Mouse (Mus musculus) myocyte (in vitro differentiated cells): ENCODE data around the gene Pcp2. TPM values are rescaled to one million over a fixed set of nuclear protein-coding genes. Genes with fewer than 3 reads are reported as not detected.

Experiments used
- H3K27me3 ChIP-seq: one replicate; pipeline ENCODE4 v1.6.1; 2011; ENCODE audit not compliant: control insufficient read depth, insufficient read depth, insufficient read length
- H3K36me3 ChIP-seq: one replicate; pipeline ENCODE4 v1.6.1; 2011; ENCODE audit not compliant: control insufficient read depth, insufficient read depth
- H3K4me2 ChIP-seq: one replicate; pipeline ENCODE4 v1.6.1; 2011; ENCODE audit warnings: low read depth, control low read depth
- H3K4me3 ChIP-seq: one replicate; pipeline ENCODE4 v1.5.1; 2011; ENCODE audit warnings: mild to moderate bottlenecking, control low read depth, moderate library complexity
- H3K79me2 ChIP-seq: one replicate; pipeline ENCODE4 v1.6.1; 2011; ENCODE audit not compliant: control insufficient read depth, insufficient read depth
- H3ac ChIP-seq: one replicate; pipeline ENCODE4 v1.6.1; 2011; ENCODE audit not compliant: control insufficient read depth, insufficient read length
- CEBPB ChIP-seq: IDR thresholded peaks from 2 replicates; pipeline ENCODE4 v1.6.1; 2011; ENCODE audit warnings: mild to moderate bottlenecking, moderate library complexity; ENCODE audit not compliant: poor library complexity, insufficient read depth, severe bottlenecking
- E2F4 ChIP-seq: IDR thresholded peaks from one replicate; pipeline ENCODE4 v1.6.1; 2011; ENCODE audit warnings: mild to moderate bottlenecking, control low read depth, moderate library complexity; ENCODE audit not compliant: insufficient read depth
- MAX ChIP-seq: IDR thresholded peaks from one replicate; pipeline ENCODE4 v1.6.1; 2011; ENCODE audit warnings: low read depth, mild to moderate bottlenecking, control low read depth
- MYOD1 ChIP-seq, 3 experiments: IDR thresholded peaks; one replicate each; pipeline ENCODE4 v1.6.1; 2011; ENCODE audit warnings: control low read depth in 2 of 3, low read depth in 2 of 3, mild to moderate bottlenecking in 2 of 3, moderate library complexity in 1 of 3; ENCODE audit not compliant: insufficient read length in 2 of 3, control insufficient read depth in 1 of 3
- MYOG ChIP-seq, 3 experiments: IDR thresholded peaks; one replicate each; pipeline ENCODE4 v1.6.1; 2011; ENCODE audit warnings: control low read depth in 2 of 3, low read depth in 2 of 3, mild to moderate bottlenecking in 2 of 3; ENCODE audit not compliant: insufficient read length in 2 of 3, control insufficient read depth in 1 of 3, insufficient read depth in 1 of 3
- POLR2A ChIP-seq: IDR thresholded peaks from one replicate; pipeline ENCODE4 v1.6.1; 2011; ENCODE audit warnings: low read depth, mild to moderate bottlenecking, control low read depth, moderate library complexity; ENCODE audit not compliant: insufficient read length
- POLR2AphosphoS2 ChIP-seq: IDR thresholded peaks from one replicate; pipeline ENCODE4 v1.6.1; 2011; ENCODE audit warnings: low read depth, control low read depth; ENCODE audit not compliant: insufficient read length
- REST ChIP-seq: IDR thresholded peaks from one replicate; pipeline ENCODE4 v1.6.1; 2011; ENCODE audit warnings: mild to moderate bottlenecking, control low read depth, moderate library complexity; ENCODE audit not compliant: insufficient read depth, insufficient read length
- SRF ChIP-seq: IDR thresholded peaks from one replicate; pipeline ENCODE4 v1.6.1; 2011; ENCODE audit warnings: low read depth; ENCODE audit not compliant: control insufficient read depth, insufficient read length
- TCF12 ChIP-seq: IDR thresholded peaks from one replicate; pipeline ENCODE4 v1.6.1; 2011; ENCODE audit warnings: mild to moderate bottlenecking, control low read depth; ENCODE audit not compliant: poor library complexity, insufficient read depth, severe bottlenecking
- TCF3 ChIP-seq: IDR thresholded peaks from one replicate; pipeline ENCODE4 v1.6.1; 2011; ENCODE audit warnings: low read depth, control low read depth; ENCODE audit not compliant: insufficient read length
- USF1 ChIP-seq: IDR thresholded peaks from one replicate; pipeline ENCODE4 v1.6.1; 2011; ENCODE audit warnings: low read depth, mild to moderate bottlenecking, control low read depth, moderate library complexity
- polyA plus RNA-seq: library from polyadenylated mRNA; unstranded; fragments of >200 nt; fragmentation: generic; extraction: Trizol; gene quantifications from one replicate; pipeline ENCODE4 v1.2.1, GENCODE M21; 2012; ENCODE audit warnings: missing spikeins

The Pcp2 gene
- polyA plus RNA-seq, 1 experiment: 0.62 TPM

DNA sequence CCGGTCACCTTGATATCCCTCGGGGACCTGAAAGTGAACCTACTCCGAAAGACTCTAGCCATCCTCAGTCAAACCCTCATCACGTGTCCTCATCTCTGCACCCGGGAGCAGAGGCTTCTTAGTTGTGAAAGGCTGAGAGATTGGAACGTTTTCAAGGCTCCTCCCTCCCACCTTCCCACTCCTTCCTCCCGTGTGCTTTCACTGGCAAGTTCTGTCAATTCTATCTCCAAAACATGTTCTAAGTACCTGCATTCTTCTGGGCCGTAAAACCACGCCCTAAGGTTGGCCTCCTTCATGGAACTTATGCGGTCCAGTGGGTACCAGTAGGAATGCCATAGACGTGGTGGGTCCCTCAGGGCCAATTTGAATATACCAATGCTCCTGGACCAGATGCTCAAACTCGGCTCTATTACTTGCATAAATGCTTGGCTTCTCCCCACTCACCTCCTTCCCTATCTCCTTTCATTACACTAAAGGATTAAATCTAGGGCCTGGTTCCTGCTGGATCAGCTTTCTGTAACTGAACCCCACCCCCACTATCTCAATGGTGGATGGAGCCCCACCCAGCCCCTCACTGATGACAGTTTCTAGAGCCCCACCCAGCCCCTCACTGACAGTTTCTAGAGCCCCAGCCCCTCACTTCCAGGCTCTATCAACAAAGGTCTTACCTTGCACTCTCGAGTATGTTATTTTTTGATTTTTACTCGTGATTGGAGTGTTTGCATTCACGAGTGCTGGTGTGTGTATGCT, 49.0 kb downstream of the Pcp2 start:
- H3K27me3 ChIP-seq: peaks cover 19% of the 10 kb centered on the region
- no peak overlapping the region for H3ac ChIP-seq
- H3K4me2 ChIP-seq: no peak overlapping the region
- H3K79me2 ChIP-seq: no peaks in the 10 kb centered on the region
- no peak overlapping the region for H3K4me3 ChIP-seq
- TF ChIP-seq POLR2AphosphoS2: no peak
- TF ChIP-seq SRF: no peak
- TF ChIP-seq USF1: no peak
- TF ChIP-seq TCF3: no peak
- no peak for TF ChIP-seq E2F4
- TF ChIP-seq MAX: no peak
- no peak for TF ChIP-seq POLR2A
- TF ChIP-seq MYOG (IDR thresholded peaks at IDR 0.05; ENCODE audit: control insufficient read depth in 1 of 3, insufficient read depth in 1 of 3, insufficient read length in 2 of 3, low read depth in 2 of 3): no peak
- no peak for TF ChIP-seq TCF12
- no peak for TF ChIP-seq CEBPB
- TF ChIP-seq REST: no peak
- no peak for TF ChIP-seq MYOD1 (IDR thresholded peaks at IDR 0.05; ENCODE audit: control insufficient read depth in 1 of 3, insufficient read length in 2 of 3, low read depth in 2 of 3)
- no peaks in the 10 kb centered on the region for H3K36me3 ChIP-seq

DNA sequence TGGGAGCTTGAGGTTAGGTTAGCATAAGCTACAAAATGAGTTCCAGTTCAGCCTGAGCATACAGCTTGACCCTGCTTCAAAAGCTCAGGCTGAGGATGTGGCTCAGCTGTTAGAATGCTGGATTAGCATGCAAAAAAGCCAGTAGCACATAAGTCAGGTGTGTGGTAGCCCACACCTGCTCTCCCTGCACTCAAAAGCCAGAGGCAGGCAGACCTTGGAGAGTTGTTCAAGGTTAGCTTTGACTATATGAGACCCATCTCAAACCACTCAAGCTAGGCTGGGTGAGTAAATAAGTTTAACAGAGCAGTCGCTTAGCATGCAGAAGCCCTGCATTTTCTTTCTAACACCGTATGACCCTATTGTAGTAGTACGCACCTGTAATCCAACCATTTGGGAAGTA, 50.8 kb downstream of the Pcp2 start:
- no peak overlapping the region for H3K4me2 ChIP-seq
- TF ChIP-seq TCF3: no peak
- no peak for TF ChIP-seq REST
- TF ChIP-seq MYOD1 (IDR thresholded peaks at IDR 0.05; ENCODE audit: control insufficient read depth in 1 of 3, insufficient read length in 2 of 3, low read depth in 2 of 3): no peak
- no peak for TF ChIP-seq POLR2A
- no peak for TF ChIP-seq CEBPB
- TF ChIP-seq E2F4: no peak
- no peak for TF ChIP-seq SRF
- TF ChIP-seq POLR2AphosphoS2: no peak
- TF ChIP-seq MAX: no peak
- no peak for TF ChIP-seq USF1
- no peak for TF ChIP-seq MYOG (IDR thresholded peaks at IDR 0.05; ENCODE audit: control insufficient read depth in 1 of 3, insufficient read depth in 1 of 3, insufficient read length in 2 of 3, low read depth in 2 of 3)
- no peaks in the 10 kb centered on the region for H3K79me2 ChIP-seq
- no peak overlapping the region for H3K4me3 ChIP-seq
- peaks cover 17% of the 10 kb centered on the region for H3K27me3 ChIP-seq
- no peak overlapping the region for H3ac ChIP-seq
- no peaks in the 10 kb centered on the region for H3K36me3 ChIP-seq

Other genes with a start within 250 kb of the Pcp2 start
- 10.7 TPM for gene Arhgef18, start 232.5 kb downstream of the Pcp2 start, polyA plus RNA-seq
- 5.5 TPM for gene Pex11g, start 157.9 kb downstream of the Pcp2 start, polyA plus RNA-seq
- gene Tex45, start 154.7 kb downstream of the Pcp2 start, polyA plus RNA-seq: not detected
- gene Zfp358, start 132.4 kb downstream of the Pcp2 start, polyA plus RNA-seq: 29.2 TPM
- gene Mcoln1, start 125.1 kb downstream of the Pcp2 start, polyA plus RNA-seq: 44.1 TPM
- 14.8 TPM for gene Pnpla6, start 110.2 kb downstream of the Pcp2 start, polyA plus RNA-seq
- gene C330021F23Rik, start 57.6 kb downstream of the Pcp2 start, polyA plus RNA-seq: 0.05 TPM
- 0.05 TPM for gene Camsap3, start 38.3 kb downstream of the Pcp2 start, polyA plus RNA-seq
- gene Xab2, start 4.2 kb downstream of the Pcp2 start, polyA plus RNA-seq: 44.6 TPM
- 51.7 TPM for gene Pet100, start 4.0 kb downstream of the Pcp2 start, polyA plus RNA-seq
- gene Stxbp2, start 5.4 kb upstream of the Pcp2 start, polyA plus RNA-seq: 7.7 TPM
- not detected for gene Retn, start 30.2 kb upstream of the Pcp2 start, polyA plus RNA-seq
- gene Mcemp1, start 40.2 kb upstream of the Pcp2 start, polyA plus RNA-seq: not detected
- 0.32 TPM for gene Fcor, start 46.8 kb upstream of the Pcp2 start, polyA plus RNA-seq
- gene Trappc5, start 50.8 kb upstream of the Pcp2 start, polyA plus RNA-seq: 35.8 TPM
- gene Fcer2a, start 68.6 kb upstream of the Pcp2 start, polyA plus RNA-seq: 0.02 TPM
- gene Clec4g, start 95.1 kb upstream of the Pcp2 start, polyA plus RNA-seq: not detected
- not detected for gene Cd209a, start 123.4 kb upstream of the Pcp2 start, polyA plus RNA-seq
- not detected for gene Cd209e, start 228.8 kb upstream of the Pcp2 start, polyA plus RNA-seq